ENCODE assay signal across 8 mouse cellular contexts in genomic region chr7:141099911-141100691, GRCm38 (mm10). TPM values are rescaled to one million over a fixed set of nuclear protein-coding genes. Genes with fewer than 3 reads are reported as not detected.
DNase-seq lines count a peak whose midpoint lies in the region; ATAC-seq and TF ChIP-seq lines count a peak whose summit lies in the region.

TSS of gene Sigirr (minus strand) at chr7:141100572.

- no peak for ATAC-seq in forebrain, embryonic 12.5 days (ENCODE audit: low FRiP score)
- peak; percentile 88 for ATAC-seq in intestine, embryonic 16.5 days
- ATAC-seq in liver, embryonic 15.5 days (ENCODE audit: insufficient read depth): peak; percentile 10; the same call in 1 of the 2 replicates
- ATAC-seq in neural tube, embryonic 11.5 days (ENCODE audit: insufficient read depth, low FRiP score, low TSS enrichment): no peak

- peak within 1 kb of the TSS; percentile 84 for H3K4me3 ChIP-seq in E14TG2a.4 (replicated peaks; ENCODE audit: low read length)
- H3K4me3 ChIP-seq in forebrain, embryonic 12.5 days (replicated peaks): peak within 1 kb of the TSS; percentile 39
- H3K4me3 ChIP-seq in intestine, embryonic 16.5 days (ENCODE audit: low read length): peak within 1 kb of the TSS; percentile 59
- H3K4me3 ChIP-seq in liver, embryonic 15.5 days (replicated peaks): peak within 1 kb of the TSS; percentile 52
- peak within 1 kb of the TSS; percentile 29 for H3K4me3 ChIP-seq in neural tube, embryonic 11.5 days (ENCODE audit: low read depth, low read length)

- H3K9ac ChIP-seq in forebrain, embryonic 12.5 days: peak within 1 kb of the TSS; percentile 40; the same call in 1 of the 2 replicates
- peak within 1 kb of the TSS; percentile 77 for H3K9ac ChIP-seq in intestine, embryonic 16.5 days (ENCODE audit: low read depth, low read length)
- H3K9ac ChIP-seq in liver, embryonic 15.5 days: peak within 1 kb of the TSS; percentile 46
- H3K9ac ChIP-seq in neural tube, embryonic 11.5 days (ENCODE audit: low read length): peak within 1 kb of the TSS; percentile 18

- peaks cover 9% of the 10 kb centered on the region; the same call in 1 of the 2 replicates for H3K9me3 ChIP-seq in E14TG2a.4 (ENCODE audit: low read length)
- no peaks in the 10 kb centered on the region for H3K9me3 ChIP-seq in forebrain, embryonic 12.5 days
- H3K9me3 ChIP-seq in intestine, embryonic 16.5 days (ENCODE audit: control insufficient read depth, low read length): no peaks in the 10 kb centered on the region
- no peaks in the 10 kb centered on the region for H3K9me3 ChIP-seq in liver, embryonic 15.5 days (replicated peaks)
- H3K9me3 ChIP-seq in neural tube, embryonic 11.5 days (ENCODE audit: control insufficient read depth, low read length): no peaks in the 10 kb centered on the region

- WGBS in forebrain, embryonic 12.5 days: 1% methylated on average over 56 of the region's 56 CpGs
- WGBS in intestine, embryonic 16.5 days: under 1% methylated on average over 56 of the region's 56 CpGs
- WGBS in liver, embryonic 15.5 days (ENCODE audit: insufficient replicate concordance): 4% methylated on average over 56 of the region's 56 CpGs
- WGBS in neural tube, embryonic 11.5 days: under 1% methylated on average over 56 of the region's 56 CpGs

- H3K4me2 ChIP-seq in forebrain, embryonic 12.5 days: peak within 1 kb of the TSS; percentile 64
- peak within 1 kb of the TSS; percentile 83 for H3K4me2 ChIP-seq in intestine, embryonic 16.5 days (ENCODE audit: low read depth, low read length)
- peak within 1 kb of the TSS; percentile 83 for H3K4me2 ChIP-seq in liver, embryonic 15.5 days
- H3K4me2 ChIP-seq in neural tube, embryonic 11.5 days (ENCODE audit: low read depth): peak within 1 kb of the TSS; percentile 68

- TF ChIP-seq CTCF in E14TG2a.4 (conservative IDR thresholded peaks at IDR 0.05; ENCODE audit: low read length): no peak

- H3K27ac ChIP-seq in forebrain, embryonic 12.5 days: no peak within 1 kb of the TSS
- H3K27ac ChIP-seq in intestine, embryonic 16.5 days (ENCODE audit: low read length): peak within 1 kb of the TSS; percentile 97
- 0 out of 2 replicates have a peak within 1 kb of the TSS, but pooled peaks have one; percentile 19 for H3K27ac ChIP-seq in liver, embryonic 15.5 days (replicated peaks)
- H3K27ac ChIP-seq in neural tube, embryonic 11.5 days (ENCODE audit: low read depth, low read length): no peak within 1 kb of the TSS

- peak; percentile 29 for DNase-seq in adrenal gland, postnatal 25 days
- no peak for DNase-seq in adrenal gland, postnatal 4 days (ENCODE audit: low spot score in 2 of 2)
- peak; percentile 41 for DNase-seq in neural tube, embryonic 11.5 days (ENCODE audit: low spot score)
- DNase-seq in thymus, postnatal 36 days: peak; percentile 69 to 76

- H3K27me3 ChIP-seq in E14TG2a.4 (ENCODE audit: insufficient read depth, low read length): no peaks in the 10 kb centered on the region
- peaks cover 71% of the 10 kb centered on the region for H3K27me3 ChIP-seq in forebrain, embryonic 12.5 days
- H3K27me3 ChIP-seq in intestine, embryonic 16.5 days (replicated peaks; ENCODE audit: control insufficient read depth, insufficient read depth, low read length): peaks cover 2% of the 10 kb centered on the region; the same call in 1 of the 2 replicates
- peaks cover 35% of the 10 kb centered on the region for H3K27me3 ChIP-seq in liver, embryonic 15.5 days
- peaks cover 32% of the 10 kb centered on the region for H3K27me3 ChIP-seq in neural tube, embryonic 11.5 days (ENCODE audit: control insufficient read depth, insufficient read depth, low read length)

- H3K36me3 ChIP-seq in E14TG2a.4 (ENCODE audit: insufficient read depth, low read length): peaks cover 44% of the 10 kb centered on the region
- H3K36me3 ChIP-seq in forebrain, embryonic 12.5 days (replicated peaks): no peaks in the 10 kb centered on the region
- no peaks in the 10 kb centered on the region for H3K36me3 ChIP-seq in intestine, embryonic 16.5 days (ENCODE audit: control insufficient read depth, insufficient read depth, low read length)
- H3K36me3 ChIP-seq in liver, embryonic 15.5 days (replicated peaks): no peaks in the 10 kb centered on the region
- H3K36me3 ChIP-seq in neural tube, embryonic 11.5 days (ENCODE audit: control insufficient read depth, insufficient read depth, low read length): no peaks in the 10 kb centered on the region

- peaks cover 71% of the 10 kb centered on the region for H3K4me1 ChIP-seq in E14TG2a.4 (replicated peaks; ENCODE audit: low read depth, low read length)
- peaks cover 11% of the 10 kb centered on the region for H3K4me1 ChIP-seq in forebrain, embryonic 12.5 days
- H3K4me1 ChIP-seq in intestine, embryonic 16.5 days (ENCODE audit: control insufficient read depth, insufficient read depth, low read length): peaks cover 16% of the 10 kb centered on the region
- H3K4me1 ChIP-seq in liver, embryonic 15.5 days (replicated peaks): peaks cover 56% of the 10 kb centered on the region
- H3K4me1 ChIP-seq in neural tube, embryonic 11.5 days (ENCODE audit: control insufficient read depth, insufficient read depth, low read length): peaks cover 6% of the 10 kb centered on the region; the same call in 1 of the 2 replicates

RNA-seq across cellular contexts. Expression of gene Sigirr, which starts in this region (rescaled TPM):
- total RNA-seq in adrenal gland, postnatal 25 days (2021): 4.5 and 5.0 TPM in 2 replicates
- total RNA-seq in adrenal gland, postnatal 4 days (2021): 10 to 100 TPM in 1 of 2 experiments, 1 to 10 TPM in 1; 7.0 to 10.3 TPM
- polyA plus RNA-seq in forebrain, embryonic 12.5 days (2016; fragmentation: Nextera tagmentation; extraction: Ambion mirVana): 1.3 and 1.5 TPM in 2 replicates
- 29.4 and 32.8 TPM in 2 replicates for polyA plus RNA-seq in intestine, embryonic 16.5 days (2015; fragmentation: Nextera tagmentation; extraction: Ambion mirVana)
- 22.1 and 28.1 TPM in 2 replicates for polyA plus RNA-seq in liver, embryonic 15.5 days (2015; fragmentation: Nextera tagmentation; extraction: Ambion mirVana)
- 2.4 and 3.1 TPM in 2 replicates for polyA plus RNA-seq in neural tube, embryonic 11.5 days (2014; fragmentation: Nextera tagmentation; extraction: Ambion mirVana)

Comparison
In these comparisons a context has a peak if more than half of its experiments do, and no peak if none do; other contexts are left out.
1. DNase-seq: peak in adrenal gland, postnatal 25 days (single experiment), neural tube, embryonic 11.5 days (single experiment) and thymus, postnatal 36 days (2 of 2); none in adrenal gland, postnatal 4 days (0 of 2).
2. H3K4me3 ChIP-seq: peak in every context shown above with its lines; median percentile 84 in E14TG2a.4; 59 in intestine, embryonic 16.5 days; 52 in liver, embryonic 15.5 days; 39 in forebrain, embryonic 12.5 days; 29 in neural tube, embryonic 11.5 days.
3. ATAC-seq: peak in intestine, embryonic 16.5 days (single experiment) and liver, embryonic 15.5 days (single experiment); none in forebrain, embryonic 12.5 days (single experiment) and neural tube, embryonic 11.5 days (single experiment).
4. H3K27ac ChIP-seq: peak in intestine, embryonic 16.5 days (single experiment) and liver, embryonic 15.5 days (single experiment); none in forebrain, embryonic 12.5 days (single experiment) and neural tube, embryonic 11.5 days (single experiment).
5. H3K9ac ChIP-seq: peak in every context shown above with its lines; median percentile 77 in intestine, embryonic 16.5 days; 46 in liver, embryonic 15.5 days; 40 in forebrain, embryonic 12.5 days; 18 in neural tube, embryonic 11.5 days.
6. Peak in every context shown above with its lines, with median percentiles within 50 percentile points of each other: H3K4me2 ChIP-seq.